Mouse (Mus musculus) neural tube, embryonic 15.5 days (tissue): ENCODE data around the gene Themis. TPM values are rescaled to one million over a fixed set of nuclear protein-coding genes. Genes with fewer than 3 reads are reported as not detected.

Experiments
- ATAC-seq: fragments of 200-750 bp; cut with Nextera tagmentation; 2 replicates; pipeline ENCODE4 v1.8.0; 2017; ENCODE audit warnings: mild to moderate bottlenecking, moderate TSS enrichment, moderate library complexity; ENCODE audit not compliant: low FRiP score
- H3K27ac ChIP-seq: fragments of 300-500 bp; sonication (generic); replicated peaks from 2 replicates; pipeline ENCODE4 v1.5.1; 2015; ENCODE audit warnings: mild to moderate bottlenecking, inconsistent platforms
- H3K27me3 ChIP-seq: fragments of 300-500 bp; sonication (generic); replicated peaks from 2 replicates; pipeline ENCODE4 v1.6.1; 2015; ENCODE audit warnings: inconsistent platforms
- H3K36me3 ChIP-seq: fragments of 300-500 bp; sonication (generic); 2 replicates; pipeline ENCODE4 v1.6.1; 2015; ENCODE audit warnings: inconsistent platforms
- H3K4me1 ChIP-seq: fragments of 300-500 bp; sonication (generic); 2 replicates; pipeline ENCODE4 v1.6.1; 2015; ENCODE audit warnings: inconsistent platforms
- H3K4me2 ChIP-seq: fragments of 300-500 bp; sonication (generic); 2 replicates; pipeline ENCODE4 v1.6.1; 2015; ENCODE audit warnings: inconsistent platforms, mild to moderate bottlenecking, moderate library complexity
- H3K4me3 ChIP-seq: fragments of 300-500 bp; sonication (generic); replicated peaks from 2 replicates; pipeline ENCODE4 v1.5.1; 2015; ENCODE audit warnings: mild to moderate bottlenecking, inconsistent platforms
- H3K9ac ChIP-seq: fragments of 300-500 bp; sonication (generic); replicated peaks from 2 replicates; pipeline ENCODE4 v1.6.1; 2015; ENCODE audit warnings: mild to moderate bottlenecking, inconsistent platforms
- H3K9me3 ChIP-seq: fragments of 300-500 bp; sonication (generic); replicated peaks from 2 replicates; pipeline ENCODE4 v1.6.1; 2016; ENCODE audit warnings: inconsistent platforms
- WGBS: fragments of 180-500 bp; shearing (Covaris S2); methylation state at CpG from one replicate; pipeline ENCODE4 v1.1.7; 2015; ENCODE audit warnings: mixed read lengths; 5-methylcytosine and 5-hydroxymethylcytosine counted together
- polyA plus RNA-seq: library from polyadenylated mRNA; unstranded; fragments of >200 nt; fragmentation: Nextera tagmentation; extraction: Ambion mirVana; gene quantifications from 2 replicates; pipeline ENCODE4 v1.2.1, GENCODE M21; 2015

Gene Themis
- polyA plus RNA-seq, 1 experiment from 2014 or later = not detected

- WGBS = 88% methylated on average over 1 of the region's 1 CpGs
- no peak for ATAC-seq
Measured at GRCm38 (mm10) chr10:28696032-28696431, 27.9 kb downstream of the Themis start.

GRCm38 (mm10) chr10:28698175-28698574 lies 30.0 kb downstream of the Themis start:
- no peak overlapping the region for H3K9ac ChIP-seq
- no peaks in the 10 kb centered on the region for H3K27me3 ChIP-seq
- no peaks in the 10 kb centered on the region for H3K9me3 ChIP-seq
- no peak overlapping the region for H3K27ac ChIP-seq
- no peaks in the 10 kb centered on the region for H3K4me1 ChIP-seq
- H3K4me2 ChIP-seq = no peak overlapping the region
- no peak overlapping the region for H3K4me3 ChIP-seq
- ATAC-seq = no peak
- H3K36me3 ChIP-seq = no peaks in the 10 kb centered on the region

More at GRCm38 (mm10) chr10:28696032-28696431, 27.9 kb downstream of the Themis start:
- Histone ChIP-seq H3K27ac (no peak overlapping the region), H3K36me3 (no peaks in the 10 kb centered on the region), H3K27me3 (no peaks in the 10 kb centered on the region), H3K4me3 (no peak overlapping the region), H3K4me1 (no peaks in the 10 kb centered on the region), H3K9ac (no peak overlapping the region), H3K4me2 (no peak overlapping the region), H3K9me3 (no peaks in the 10 kb centered on the region)

- Histone ChIP-seq H3K27ac (no peak overlapping the region), H3K36me3 (no peaks in the 10 kb centered on the region), H3K27me3 (no peaks in the 10 kb centered on the region), H3K4me3 (no peak overlapping the region), H3K9ac (no peak overlapping the region), H3K4me2 (no peak overlapping the region), H3K4me1 (no peaks in the 10 kb centered on the region), H3K9me3 (no peaks in the 10 kb centered on the region)
- no peak for ATAC-seq
- 67% methylated on average over 3 of the region's 3 CpGs for WGBS
Measured at GRCm38 (mm10) chr10:28721828-28722227, 53.7 kb downstream of the Themis start.

- H3K4me2 ChIP-seq = no peak overlapping the region
- H3K9ac ChIP-seq = no peak overlapping the region
- H3K27me3 ChIP-seq = no peaks in the 10 kb centered on the region
- H3K4me1 ChIP-seq = no peaks in the 10 kb centered on the region
- no peak overlapping the region for H3K27ac ChIP-seq
- H3K4me3 ChIP-seq = no peak overlapping the region
- ATAC-seq = no peak
- WGBS = 87% methylated on average over 7 of the region's 7 CpGs
- H3K9me3 ChIP-seq = no peaks in the 10 kb centered on the region
- no peaks in the 10 kb centered on the region for H3K36me3 ChIP-seq
Measured at GRCm38 (mm10) chr10:28723266-28723665, 55.1 kb downstream of the Themis start.

GRCm38 (mm10) chr10:28730122-28730521 lies 62.0 kb downstream of the Themis start:
- Histone ChIP-seq H3K9ac (no peak overlapping the region), H3K9me3 (no peaks in the 10 kb centered on the region), H3K27ac (no peak overlapping the region), H3K4me1 (no peaks in the 10 kb centered on the region), H3K27me3 (no peaks in the 10 kb centered on the region), H3K36me3 (no peaks in the 10 kb centered on the region), H3K4me3 (no peak overlapping the region), H3K4me2 (no peak overlapping the region)
- WGBS = 10% methylated on average over 2 of the region's 2 CpGs
- ATAC-seq = no peak

GRCm38 (mm10) chr10:28737953-28738352 lies 69.8 kb downstream of the Themis start:
- 82% methylated on average over 1 of the region's 1 CpGs for WGBS
- Histone ChIP-seq H3K27ac (no peak overlapping the region), H3K36me3 (no peaks in the 10 kb centered on the region), H3K4me3 (no peak overlapping the region), H3K9ac (no peak overlapping the region), H3K9me3 (no peaks in the 10 kb centered on the region), H3K4me2 (no peak overlapping the region), H3K4me1 (no peaks in the 10 kb centered on the region), H3K27me3 (no peaks in the 10 kb centered on the region)
- no peak for ATAC-seq

- H3K4me3 ChIP-seq = no peak overlapping the region
- no peak for ATAC-seq
- no peaks in the 10 kb centered on the region for H3K9me3 ChIP-seq
- H3K4me2 ChIP-seq = no peak overlapping the region
- no peak overlapping the region for H3K27ac ChIP-seq
- no peaks in the 10 kb centered on the region for H3K36me3 ChIP-seq
- H3K4me1 ChIP-seq = no peaks in the 10 kb centered on the region
- no peaks in the 10 kb centered on the region for H3K27me3 ChIP-seq
- H3K9ac ChIP-seq = no peak overlapping the region
Measured at GRCm38 (mm10) chr10:28746426-28746825, 78.3 kb downstream of the Themis start.

GRCm38 (mm10) chr10:28753321-28753720 lies 85.2 kb downstream of the Themis start:
- Histone ChIP-seq H3K9me3 (no peaks in the 10 kb centered on the region), H3K27ac (no peak overlapping the region), H3K27me3 (no peaks in the 10 kb centered on the region), H3K4me1 (no peaks in the 10 kb centered on the region), H3K4me2 (no peak overlapping the region), H3K9ac (no peak overlapping the region), H3K36me3 (no peaks in the 10 kb centered on the region), H3K4me3 (no peak overlapping the region)
- ATAC-seq = no peak
- 75% methylated on average over 2 of the region's 2 CpGs for WGBS

- no peak overlapping the region for H3K4me3 ChIP-seq
- H3K9ac ChIP-seq = no peak overlapping the region
- H3K4me2 ChIP-seq = no peak overlapping the region
- no peaks in the 10 kb centered on the region for H3K36me3 ChIP-seq
- H3K9me3 ChIP-seq = no peaks in the 10 kb centered on the region
- H3K27me3 ChIP-seq = no peaks in the 10 kb centered on the region
- ATAC-seq = no peak
- H3K27ac ChIP-seq = no peak overlapping the region
- H3K4me1 ChIP-seq = no peaks in the 10 kb centered on the region
Measured at GRCm38 (mm10) chr10:28754927-28755326, 86.8 kb downstream of the Themis start.

GRCm38 (mm10) chr10:28776777-28777402 lies 108.7 kb downstream of the Themis start:
- Histone ChIP-seq H3K4me1 (no peaks in the 10 kb centered on the region), H3K4me3 (no peak overlapping the region), H3K9me3 (no peaks in the 10 kb centered on the region), H3K9ac (no peak overlapping the region), H3K36me3 (no peaks in the 10 kb centered on the region), H3K27ac (no peak overlapping the region), H3K4me2 (no peak overlapping the region), H3K27me3 (no peaks in the 10 kb centered on the region)
- no peak for ATAC-seq
- 92% methylated on average over 5 of the region's 5 CpGs for WGBS

GRCm38 (mm10) chr10:28799469-28799868 lies 131.3 kb downstream of the Themis start:
- H3K27ac ChIP-seq = no peak overlapping the region
- H3K27me3 ChIP-seq = no peaks in the 10 kb centered on the region
- H3K9ac ChIP-seq = no peak overlapping the region
- no peaks in the 10 kb centered on the region for H3K36me3 ChIP-seq
- no peaks in the 10 kb centered on the region for H3K9me3 ChIP-seq
- H3K4me1 ChIP-seq = no peaks in the 10 kb centered on the region
- H3K4me3 ChIP-seq = no peak overlapping the region
- no peak for ATAC-seq
- 32% methylated on average over 4 of the region's 4 CpGs for WGBS
- H3K4me2 ChIP-seq = no peak overlapping the region

- WGBS = 88% methylated on average over 3 of the region's 3 CpGs
- H3K36me3 ChIP-seq = no peaks in the 10 kb centered on the region
- no peak overlapping the region for H3K4me3 ChIP-seq
- no peaks in the 10 kb centered on the region for H3K9me3 ChIP-seq
- H3K9ac ChIP-seq = no peak overlapping the region
- no peak overlapping the region for H3K4me2 ChIP-seq
- ATAC-seq = no peak
- no peaks in the 10 kb centered on the region for H3K27me3 ChIP-seq
- H3K4me1 ChIP-seq = no peaks in the 10 kb centered on the region
- H3K27ac ChIP-seq = no peak overlapping the region
Measured at GRCm38 (mm10) chr10:28805160-28805559, 137.0 kb downstream of the Themis start.
